Mouse (Mus musculus) C2C12 (cell line): ENCODE measurements at regions not wholly inside any gene's neighbourhood (a gene's known extent, or its start where the extent isn't known, plus 50 kb on each side); places are given as distances from the start of the nearest gene placed in this dataset.

Experiments used
- CEBPB ChIP-seq: IDR thresholded peaks from one replicate; pipeline ENCODE4 v1.6.1; 2011; ENCODE audit warnings: low read depth, mild to moderate bottlenecking, control low read depth, moderate library complexity
- CTCF ChIP-seq: IDR thresholded peaks from one replicate; pipeline ENCODE4 v1.5.1; 2011; ENCODE audit not compliant: control insufficient read depth, insufficient read depth, insufficient read length
- FOSL1 ChIP-seq: IDR thresholded peaks from one replicate; pipeline ENCODE4 v1.8.0; 2011; ENCODE audit warnings: mild to moderate bottlenecking, low read length; ENCODE audit not compliant: poor library complexity, insufficient read depth, severe bottlenecking
- MAX ChIP-seq: IDR thresholded peaks from one replicate; pipeline ENCODE4 v1.6.1; 2011; ENCODE audit warnings: mild to moderate bottlenecking, control low read depth
- MYOD1 ChIP-seq: IDR thresholded peaks from one replicate; pipeline ENCODE4 v1.6.1; 2011; ENCODE audit warnings: low read depth; ENCODE audit not compliant: control insufficient read depth, insufficient read length
- MYOG ChIP-seq: IDR thresholded peaks from one replicate; pipeline ENCODE4 v1.6.1; 2011; ENCODE audit not compliant: control insufficient read depth, insufficient read length; ENCODE audit errors: extremely low read depth
- USF1 ChIP-seq: IDR thresholded peaks from one replicate; pipeline ENCODE4 v1.6.1; 2011; ENCODE audit warnings: low read depth, mild to moderate bottlenecking, control low read depth, moderate library complexity

- TF ChIP-seq CTCF (no peak), USF1 (no peak), MAX (no peak), MYOD1 (no peak), CEBPB (no peak), FOSL1 (no peak), MYOG (no peak)
Observed at GRCm38 (mm10) chr13:28823311-28823880, 130.1 kb downstream of the Sox4 start.
